Mouse (Mus musculus): Measurements from ENCODE around the gene Ddrgk1. TPM values are rescaled to one million over a fixed set of nuclear protein-coding genes. Genes with fewer than 3 reads are reported as not detected.

Gene Ddrgk1
- total and polyA plus RNA-seq, 2 experiments from 2014 or later, result 40.1 to 77.4 TPM

GRCm38 (mm10) chr2:130641351-130642025, 23.0 kb downstream of the Ddrgk1 start:
- peaks cover 3% of the 10 kb centered on the region; the same call in 1 of the 2 replicates for H3K36me3 ChIP-seq (ENCODE audit: insufficient read depth)
- peak overlapping the region; percentile 79 for H3K4me3 ChIP-seq (ENCODE audit: low read depth, low read length)
- no peaks in the 10 kb centered on the region for H3K27me3 ChIP-seq (ENCODE audit: insufficient read depth, low read length)
- no peak overlapping the region for H3K27ac ChIP-seq (ENCODE audit: low read depth, low read length)
- 74% methylated on average over 6 of the region's 6 CpGs for WGBS
- H3K9ac ChIP-seq, result peak overlapping the region; percentile 80
- no peak for TF ChIP-seq CTCF (IDR thresholded peaks at IDR 0.05; ENCODE audit: low read depth)
- H3K4me1 ChIP-seq (ENCODE audit: insufficient read depth), result no peaks in the 10 kb centered on the region
- no peak for ATAC-seq
- DNase-seq, result no peak
- H3K4me2 ChIP-seq (ENCODE audit: low read depth), result peak overlapping the region; percentile 75
- H3K9me3 ChIP-seq (ENCODE audit: low read length), result no peaks in the 10 kb centered on the region

- no peak for TF ChIP-seq CTCF (IDR thresholded peaks at IDR 0.05; ENCODE audit: low read depth)
- H3K4me3 ChIP-seq (ENCODE audit: low read depth, low read length), result no peak overlapping the region
- no peak overlapping the region for H3K27ac ChIP-seq (ENCODE audit: low read depth, low read length)
- no peaks in the 10 kb centered on the region for H3K4me1 ChIP-seq (ENCODE audit: insufficient read depth)
- no peak overlapping the region for H3K9ac ChIP-seq
- H3K36me3 ChIP-seq (ENCODE audit: insufficient read depth), result peaks cover 19% of the 10 kb centered on the region
- 85% methylated on average over 6 of the region's 6 CpGs for WGBS
- peaks cover 6% of the 10 kb centered on the region; the same call in 1 of the 2 replicates for H3K27me3 ChIP-seq (ENCODE audit: insufficient read depth, low read length)
- H3K9me3 ChIP-seq (ENCODE audit: low read length), result no peaks in the 10 kb centered on the region
- H3K4me2 ChIP-seq (ENCODE audit: low read depth), result no peak overlapping the region
- DNase-seq (no peak), ATAC-seq (no peak)
Measured at GRCm38 (mm10) chr2:130639276-130639675, 25.2 kb downstream of the Ddrgk1 start.

- ATAC-seq (no peak), DNase-seq (no peak)
- H3K4me1 ChIP-seq (ENCODE audit: insufficient read depth), result no peaks in the 10 kb centered on the region
- H3K4me3 ChIP-seq (ENCODE audit: low read depth, low read length), result no peak overlapping the region
- peaks cover 6% of the 10 kb centered on the region; the same call in 1 of the 2 replicates for H3K27me3 ChIP-seq (ENCODE audit: insufficient read depth, low read length)
- H3K9me3 ChIP-seq (ENCODE audit: low read length), result no peaks in the 10 kb centered on the region
- no peak overlapping the region for H3K9ac ChIP-seq
- TF ChIP-seq CTCF (IDR thresholded peaks at IDR 0.05; ENCODE audit: low read depth), result no peak
- 43% methylated on average over 16 of the region's 16 CpGs for WGBS
- no peak overlapping the region for H3K4me2 ChIP-seq (ENCODE audit: low read depth)
- no peak overlapping the region for H3K27ac ChIP-seq (ENCODE audit: low read depth, low read length)
- peaks cover 24% of the 10 kb centered on the region for H3K36me3 ChIP-seq (ENCODE audit: insufficient read depth)
Measured at GRCm38 (mm10) chr2:130638101-130638611, 26.3 kb downstream of the Ddrgk1 start.

- no peaks in the 10 kb centered on the region for H3K4me1 ChIP-seq (ENCODE audit: insufficient read depth)
- no peak overlapping the region for H3K4me3 ChIP-seq (ENCODE audit: low read depth, low read length)
- H3K27ac ChIP-seq (ENCODE audit: low read depth, low read length), result no peak overlapping the region
- no peaks in the 10 kb centered on the region for H3K9me3 ChIP-seq (ENCODE audit: low read length)
- ATAC-seq, result no peak; the same call in 1 of the 2 replicates
- H3K27me3 ChIP-seq (ENCODE audit: insufficient read depth, low read length), result peaks cover 6% of the 10 kb centered on the region; the same call in 1 of the 2 replicates
- TF ChIP-seq CTCF (IDR thresholded peaks at IDR 0.05; ENCODE audit: low read depth), result no peak
- H3K9ac ChIP-seq, result no peak overlapping the region
- 39% methylated on average over 21 of the region's 21 CpGs for WGBS
- DNase-seq, result no peak
- no peak overlapping the region for H3K4me2 ChIP-seq (ENCODE audit: low read depth)
- H3K36me3 ChIP-seq (ENCODE audit: insufficient read depth), result peaks cover 24% of the 10 kb centered on the region
Measured at GRCm38 (mm10) chr2:130635847-130636246, 28.6 kb downstream of the Ddrgk1 start.

GRCm38 (mm10) chr2:130634739-130635411, 29.6 kb downstream of the Ddrgk1 start:
- 0 out of 2 replicates have a peak overlapping the region, but pooled peaks have one; percentile 0 for H3K9ac ChIP-seq
- peaks cover 6% of the 10 kb centered on the region; the same call in 1 of the 2 replicates for H3K27me3 ChIP-seq (ENCODE audit: insufficient read depth, low read length)
- no peak overlapping the region for H3K27ac ChIP-seq (ENCODE audit: low read depth, low read length)
- DNase-seq (no peak), ATAC-seq (peak; percentile 23)
- no peaks in the 10 kb centered on the region for H3K4me1 ChIP-seq (ENCODE audit: insufficient read depth)
- H3K36me3 ChIP-seq (ENCODE audit: insufficient read depth), result peaks cover 24% of the 10 kb centered on the region
- no peaks in the 10 kb centered on the region for H3K9me3 ChIP-seq (ENCODE audit: low read length)
- WGBS, result 15% methylated on average over 36 of the region's 38 CpGs
- H3K4me2 ChIP-seq (ENCODE audit: low read depth), result peak overlapping the region; percentile 37
- peak; percentile 39; the same call in 1 of the 2 replicates for TF ChIP-seq CTCF (IDR thresholded peaks at IDR 0.05; ENCODE audit: low read depth)
- H3K4me3 ChIP-seq (ENCODE audit: low read depth, low read length), result no peak overlapping the region

GRCm38 (mm10) chr2:130634006-130634738, 30.3 kb downstream of the Ddrgk1 start:
- no peak overlapping the region for H3K4me3 ChIP-seq (ENCODE audit: low read depth, low read length)

More at GRCm38 (mm10) chr2:130634006-130634738, 30.3 kb downstream of the Ddrgk1 start:
- Histone ChIP-seq H3K9me3 (ENCODE audit: low read length) (no peaks in the 10 kb centered on the region), H3K27me3 (ENCODE audit: insufficient read depth, low read length) (peaks cover 6% of the 10 kb centered on the region; the same call in 1 of the 2 replicates), H3K4me1 (ENCODE audit: insufficient read depth) (no peaks in the 10 kb centered on the region), H3K27ac (ENCODE audit: low read depth, low read length) (no peak overlapping the region), H3K9ac (no peak overlapping the region), H3K36me3 (ENCODE audit: insufficient read depth) (peaks cover 24% of the 10 kb centered on the region), H3K4me2 (ENCODE audit: low read depth) (no peak overlapping the region)
- DNase-seq, result no peak
- TF ChIP-seq CTCF (IDR thresholded peaks at IDR 0.05; ENCODE audit: low read depth), result no peak
- 0 out of 2 replicates have a peak, but pooled peaks have one; percentile 3 for ATAC-seq
- 21% methylated on average over 14 of the region's 14 CpGs for WGBS

Measured in forebrain, postnatal 0 days (tissue).